Mouse (Mus musculus): ENCODE measurements around the gene Gm45140.

The Gm45140 gene

DNA sequence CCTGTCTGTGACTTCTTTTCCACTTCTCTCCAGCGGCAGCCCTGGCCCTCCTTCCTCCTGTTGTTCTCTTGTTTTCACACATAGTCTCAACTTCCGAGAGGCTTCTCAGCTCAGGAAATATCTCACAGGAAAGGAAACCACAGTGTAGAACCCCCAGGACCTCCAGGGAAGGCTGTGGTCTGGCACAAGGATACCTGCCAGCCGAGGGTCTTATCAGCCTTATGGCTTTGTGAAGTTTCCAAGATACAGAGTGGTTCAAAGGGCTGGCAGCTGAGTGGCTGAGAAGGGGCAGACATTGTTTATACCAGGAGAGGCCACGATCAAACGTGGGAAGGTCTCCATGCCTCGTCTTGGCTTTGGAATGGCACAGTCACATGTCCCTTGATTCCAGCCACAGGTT, 95.7 kb downstream of the Gm45140 start:
- no peak for DNase-seq (ENCODE audit: low spot score)

Data from ovary, postnatal 10 days (tissue).